10 mouse cellular contexts compared by ENCODE assay signal in genomic region chr3:88551586-88551985, GRCm38 (mm10). TPM values are rescaled to one million over a fixed set of nuclear protein-coding genes. Genes with fewer than 3 reads are reported as not detected.
DNase-seq lines count a peak whose midpoint lies in the region; ATAC-seq and TF ChIP-seq lines count a peak whose summit lies in the region.
"Had no signal": no experiment of that assay in that cellular context is flagged by ENCODE, and none has a peak within 500 bp of the region (broad histone marks: within the 10 kb centered on the region; RNA-seq: fewer than 3 reads in every experiment).

No protein-coding gene starts in this region.

- no peak overlapping the region for H3K4me3 ChIP-seq in lung, postnatal 0 days (ENCODE audit: low read depth, low read length)
- H3K4me3 ChIP-seq in lung, adult 2 months (replicated peaks; ENCODE audit: extremely low read depth, low read depth, low read length), result no peak overlapping the region
- H3K4me3 ChIP-seq in liver, embryonic 11.5 days (ENCODE audit: low read depth, low read length), result peak overlapping the region; percentile 92
- H3K4me3 ChIP-seq in stomach, postnatal 0 days (ENCODE audit: low read depth, low read length), result no peak overlapping the region

- TF ChIP-seq POLR2A in lung, adult 2 months (IDR thresholded peaks at IDR 0.05; ENCODE audit: borderline replicate concordance, extremely low read depth, low read depth, low read length), result no peak

- H3K9ac ChIP-seq in lung, postnatal 0 days (replicated peaks; ENCODE audit: low read depth), result peak overlapping the region; percentile 58
- peak overlapping the region; percentile 72 for H3K9ac ChIP-seq in liver, embryonic 11.5 days (ENCODE audit: low read depth, low read length)
- H3K9ac ChIP-seq in stomach, postnatal 0 days (ENCODE audit: low read length), result no peak overlapping the region

- H3K27me3 ChIP-seq in lung, postnatal 0 days (replicated peaks; ENCODE audit: insufficient read depth, low read length), result no peaks in the 10 kb centered on the region
- H3K27me3 ChIP-seq in liver, embryonic 11.5 days (replicated peaks; ENCODE audit: control insufficient read depth, insufficient read depth, low read length), result no peaks in the 10 kb centered on the region
- no peaks in the 10 kb centered on the region for H3K27me3 ChIP-seq in stomach, postnatal 0 days (ENCODE audit: control insufficient read depth, insufficient read depth, low read length)

- no peak for TF ChIP-seq EP300 in lung, postnatal 0 days (IDR thresholded peaks at IDR 0.05)
- no peak for TF ChIP-seq EP300 in stomach, postnatal 0 days (optimal IDR thresholded peaks at IDR 0.05)

- 73% methylated on average over 4 of the region's 4 CpGs for WGBS in lung, postnatal 0 days
- WGBS in lung, adult 2 months, result 68% methylated on average over 4 of the region's 4 CpGs
- 80% methylated on average over 4 of the region's 4 CpGs for WGBS in liver, embryonic 11.5 days
- 63% methylated on average over 4 of the region's 4 CpGs for WGBS in stomach, postnatal 0 days

- peak overlapping the region; percentile 94; the same call in 1 of the 2 replicates for H3K27ac ChIP-seq in lung, postnatal 0 days (ENCODE audit: low read length)
- H3K27ac ChIP-seq in liver, embryonic 11.5 days (ENCODE audit: low read depth, low read length), result no peak overlapping the region
- no peak overlapping the region for H3K27ac ChIP-seq in stomach, postnatal 0 days (replicated peaks)

- H3K4me2 ChIP-seq in lung, postnatal 0 days (replicated peaks; ENCODE audit: low read depth, low read length), result peak overlapping the region; percentile 98; the same call in 1 of the 2 replicates
- peak overlapping the region; percentile 93 for H3K4me2 ChIP-seq in liver, embryonic 11.5 days
- H3K4me2 ChIP-seq in stomach, postnatal 0 days (replicated peaks; ENCODE audit: low read depth), result peak overlapping the region; percentile 97

- H3K9me3 ChIP-seq in lung, postnatal 0 days (ENCODE audit: low read length), result no peaks in the 10 kb centered on the region
- H3K9me3 ChIP-seq in liver, embryonic 11.5 days (ENCODE audit: control insufficient read depth, low read length), result no peaks in the 10 kb centered on the region
- H3K9me3 ChIP-seq in stomach, postnatal 0 days (ENCODE audit: control insufficient read depth, low read length), result no peaks in the 10 kb centered on the region

- 0 out of 2 replicates have a peak, but pooled peaks cover 5% of the 10 kb centered on the region for H3K36me3 ChIP-seq in lung, postnatal 0 days (ENCODE audit: insufficient read depth, low read length)
- H3K36me3 ChIP-seq in liver, embryonic 11.5 days (ENCODE audit: control insufficient read depth, insufficient read depth, low read length), result peaks cover 13% of the 10 kb centered on the region
- H3K36me3 ChIP-seq in stomach, postnatal 0 days (ENCODE audit: control insufficient read depth, insufficient read depth, low read length), result peaks cover 3% of the 10 kb centered on the region; the same call in 1 of the 2 replicates

- DNase-seq in cerebellum, adult 11-12 months, result peak; percentile 41
- no peak for DNase-seq in cerebellum, postnatal 4 days (ENCODE audit: low spot score in 2 of 2)
- no peak for DNase-seq in lung, postnatal 0 days (ENCODE audit: low spot score)
- DNase-seq in lung, adult 2 months, result no peak
- DNase-seq in liver, embryonic 11.5 days (ENCODE audit: low spot score), result no peak
- peak; percentile 16 for DNase-seq in stomach, postnatal 0 days (ENCODE audit: low spot score)
- DNase-seq in gastrocnemius, postnatal 10 days, result no peak
- no peak for DNase-seq in layer of hippocampus, adult 11-12 months (ENCODE audit: low spot score)
- DNase-seq: adrenal gland, adult 2 months; thymus, postnatal 36 days had no signal

- no peak for ATAC-seq in lung, postnatal 0 days
- no peak for ATAC-seq in liver, embryonic 11.5 days (replicated peaks; ENCODE audit: low FRiP score)
- no peak for ATAC-seq in stomach, postnatal 0 days (ENCODE audit: low FRiP score, low TSS enrichment)

- peaks cover 11% of the 10 kb centered on the region; the same call in 1 of the 2 replicates for H3K4me1 ChIP-seq in lung, postnatal 0 days (ENCODE audit: insufficient read depth, low read depth, low read length)
- H3K4me1 ChIP-seq in lung, adult 2 months (ENCODE audit: control insufficient read depth, insufficient read depth, low read length), result peaks cover 3% of the 10 kb centered on the region
- peaks cover 26% of the 10 kb centered on the region for H3K4me1 ChIP-seq in liver, embryonic 11.5 days (replicated peaks; ENCODE audit: control insufficient read depth, insufficient read depth, low read length)
- H3K4me1 ChIP-seq in stomach, postnatal 0 days (replicated peaks; ENCODE audit: control insufficient read depth, insufficient read depth), result no peaks in the 10 kb centered on the region; the same call in 1 of the 2 replicates

- no peak for TF ChIP-seq CTCF in lung, postnatal 0 days (IDR thresholded peaks at IDR 0.05)
- TF ChIP-seq CTCF in lung, adult 2 months (IDR thresholded peaks at IDR 0.05; ENCODE audit: insufficient read depth, low read length), result no peak
- TF ChIP-seq CTCF in stomach, postnatal 0 days (IDR thresholded peaks at IDR 0.05; ENCODE audit: low read depth), result no peak

RNA-seq across cellular contexts. Expression of gene Lamtor2, which starts 1.3 kb away (rescaled TPM):
- polyA plus RNA-seq in lung, postnatal 0 days (2015; fragmentation: Nextera tagmentation; extraction: Ambion mirVana), result 138 and 143 TPM in 2 replicates
- 116 and 135 TPM in 2 replicates for polyA plus RNA-seq in lung, adult 2 months (2012; rRNA removed)
- polyA plus RNA-seq in liver, embryonic 11.5 days (2014; fragmentation: Nextera tagmentation; extraction: Ambion mirVana), result 111 and 120 TPM in 2 replicates
- polyA plus RNA-seq in stomach, postnatal 0 days (2015; fragmentation: Nextera tagmentation; extraction: Ambion mirVana), result 154 and 157 TPM in 2 replicates
- total RNA-seq in gastrocnemius, postnatal 10 days (2021), result 10 to 100 TPM; 75.4 to 81.8 TPM

RNA-seq across cellular contexts. Expression of gene Ubqln4, which starts 2.0 kb away (rescaled TPM):
- polyA plus RNA-seq in lung, postnatal 0 days (2015; fragmentation: Nextera tagmentation; extraction: Ambion mirVana), result 18.4 and 22.6 TPM in 2 replicates
- polyA plus RNA-seq in lung, adult 2 months (2012; rRNA removed), result 47.0 and 52.6 TPM in 2 replicates
- 65.8 and 67.7 TPM in 2 replicates for polyA plus RNA-seq in liver, embryonic 11.5 days (2014; fragmentation: Nextera tagmentation; extraction: Ambion mirVana)
- polyA plus RNA-seq in stomach, postnatal 0 days (2015; fragmentation: Nextera tagmentation; extraction: Ambion mirVana), result 19.5 and 21.8 TPM in 2 replicates
- 10 to 100 TPM; 45.1 to 52.2 TPM for total RNA-seq in gastrocnemius, postnatal 10 days (2021)

RNA-seq across cellular contexts. Expression of gene Rab25, which starts 3.5 kb away (rescaled TPM):
- polyA plus RNA-seq in lung, postnatal 0 days (2015; fragmentation: Nextera tagmentation; extraction: Ambion mirVana), result 61.4 and 61.8 TPM in 2 replicates
- 53.0 and 105 TPM in 2 replicates for polyA plus RNA-seq in lung, adult 2 months (2012; rRNA removed)
- polyA plus RNA-seq in liver, embryonic 11.5 days (2014; fragmentation: Nextera tagmentation; extraction: Ambion mirVana), result 1.1 and 1.2 TPM in 2 replicates
- polyA plus RNA-seq in stomach, postnatal 0 days (2015; fragmentation: Nextera tagmentation; extraction: Ambion mirVana), result 252 and 271 TPM in 2 replicates
- not detected for total RNA-seq in gastrocnemius, postnatal 10 days (2021)
- total RNA-seq: adrenal gland, adult 2 months had no signal

RNA-seq across cellular contexts. Expression of gene Mex3a, which starts 19.4 kb away (rescaled TPM):
- 2.6 and 3.4 TPM in 2 replicates for polyA plus RNA-seq in lung, postnatal 0 days (2015; fragmentation: Nextera tagmentation; extraction: Ambion mirVana)
- 0.53 and 0.84 TPM in 2 replicates for polyA plus RNA-seq in lung, adult 2 months (2012; rRNA removed)
- polyA plus RNA-seq in liver, embryonic 11.5 days (2014; fragmentation: Nextera tagmentation; extraction: Ambion mirVana), result 9.4 and 10.2 TPM in 2 replicates
- 3.3 and 3.4 TPM in 2 replicates for polyA plus RNA-seq in stomach, postnatal 0 days (2015; fragmentation: Nextera tagmentation; extraction: Ambion mirVana)
- 1 to 10 TPM; 3.0 to 6.3 TPM for total RNA-seq in gastrocnemius, postnatal 10 days (2021)

RNA-seq across cellular contexts. Expression of gene Ssr2, which starts 24.1 kb away (rescaled TPM):
- 306 and 384 TPM in 2 replicates for polyA plus RNA-seq in lung, postnatal 0 days (2015; fragmentation: Nextera tagmentation; extraction: Ambion mirVana)
- polyA plus RNA-seq in lung, adult 2 months (2012; rRNA removed), result 139 and 188 TPM in 2 replicates
- polyA plus RNA-seq in liver, embryonic 11.5 days (2014; fragmentation: Nextera tagmentation; extraction: Ambion mirVana), result 306 and 307 TPM in 2 replicates
- 257 and 271 TPM in 2 replicates for polyA plus RNA-seq in stomach, postnatal 0 days (2015; fragmentation: Nextera tagmentation; extraction: Ambion mirVana)
- 100 to 1,000 TPM; 108 to 125 TPM for total RNA-seq in gastrocnemius, postnatal 10 days (2021)

Comparison
In these comparisons a context has a peak if more than half of its experiments do, and no peak if none do; other contexts are left out.
1. DNase-seq: peak in cerebellum, adult 11-12 months (single experiment) and stomach, postnatal 0 days (single experiment); none in cerebellum, postnatal 4 days (0 of 2), lung, postnatal 0 days (single experiment), lung, adult 2 months (single experiment), liver, embryonic 11.5 days (single experiment), gastrocnemius, postnatal 10 days (single experiment) and layer of hippocampus, adult 11-12 months (single experiment).
2. RNA of gene Rab25, which starts 3.5 kb away (polyA plus RNA-seq): 252 to 271 TPM in stomach, postnatal 0 days, 53.0 to 105 TPM in lung, adult 2 months and 61.4 to 61.8 TPM in lung, postnatal 0 days; 1.1 to 1.2 TPM in liver, embryonic 11.5 days; every median in the first group is over 10 times any median in the second.
3. Peak in every context shown above with its lines, with median percentiles within 50 percentile points of each other: H3K4me2 ChIP-seq.